Mouse (Mus musculus): Measurements from ENCODE around the gene B230118H07Rik. TPM values are rescaled to one million over a fixed set of nuclear protein-coding genes. Genes with fewer than 3 reads are reported as not detected.

The B230118H07Rik gene
- polyA plus RNA-seq, 1 experiment: 164 TPM

- H3K27ac ChIP-seq (replicated peaks; ENCODE audit: low read depth, low read length): no peak overlapping the region
- no peak overlapping the region for H3K4me3 ChIP-seq (ENCODE audit: insufficient read depth, low read depth, low read length)
- H3K4me1 ChIP-seq (ENCODE audit: control insufficient read depth, insufficient read depth, insufficient read length, low read length): no peaks in the 10 kb centered on the region
Observed at GRCm38 (mm10) chr2:101580428-101580827, 68.9 kb downstream of the B230118H07Rik start.

GRCm38 (mm10) chr2:101580027-101580426, 69.3 kb downstream of the B230118H07Rik start:
- no peaks in the 10 kb centered on the region for H3K4me1 ChIP-seq (ENCODE audit: control insufficient read depth, insufficient read depth, insufficient read length, low read length)
- no peak overlapping the region for H3K27ac ChIP-seq (replicated peaks; ENCODE audit: low read depth, low read length)
- H3K4me3 ChIP-seq (ENCODE audit: insufficient read depth, low read depth, low read length): no peak overlapping the region

- no peak overlapping the region for H3K4me3 ChIP-seq (ENCODE audit: insufficient read depth, low read depth, low read length)
- H3K4me1 ChIP-seq (ENCODE audit: control insufficient read depth, insufficient read depth, insufficient read length, low read length): no peaks in the 10 kb centered on the region
- no peak overlapping the region for H3K27ac ChIP-seq (replicated peaks; ENCODE audit: low read depth, low read length)
Observed at GRCm38 (mm10) chr2:101577243-101577642, 72.1 kb downstream of the B230118H07Rik start.

- H3K4me3 ChIP-seq (ENCODE audit: insufficient read depth, low read depth, low read length): no peak overlapping the region
- no peak overlapping the region for H3K27ac ChIP-seq (replicated peaks; ENCODE audit: low read depth, low read length)
- H3K4me1 ChIP-seq (ENCODE audit: control insufficient read depth, insufficient read depth, insufficient read length, low read length): no peaks in the 10 kb centered on the region
Observed at GRCm38 (mm10) chr2:101569230-101569629, 80.1 kb downstream of the B230118H07Rik start.

GRCm38 (mm10) chr2:101567490-101567889, 81.8 kb downstream of the B230118H07Rik start:
- Histone ChIP-seq H3K27ac (replicated peaks; ENCODE audit: low read depth, low read length) (no peak overlapping the region), H3K4me1 (ENCODE audit: control insufficient read depth, insufficient read depth, insufficient read length, low read length) (no peaks in the 10 kb centered on the region), H3K4me3 (ENCODE audit: insufficient read depth, low read depth, low read length) (no peak overlapping the region)

GRCm38 (mm10) chr2:101563776-101564175, 85.6 kb downstream of the B230118H07Rik start:
- H3K27ac ChIP-seq (replicated peaks; ENCODE audit: low read depth, low read length): no peak overlapping the region
- H3K4me1 ChIP-seq (ENCODE audit: control insufficient read depth, insufficient read depth, insufficient read length, low read length): no peaks in the 10 kb centered on the region

GRCm38 (mm10) chr2:101563206-101563605, 86.1 kb downstream of the B230118H07Rik start:
- Histone ChIP-seq H3K27ac (replicated peaks; ENCODE audit: low read depth, low read length) (no peak overlapping the region), H3K4me1 (ENCODE audit: control insufficient read depth, insufficient read depth, insufficient read length, low read length) (no peaks in the 10 kb centered on the region), H3K4me3 (ENCODE audit: insufficient read depth, low read depth, low read length) (no peak overlapping the region)

More at GRCm38 (mm10) chr2:101563776-101564175, 85.6 kb downstream of the B230118H07Rik start:
- no peak overlapping the region for H3K4me3 ChIP-seq (ENCODE audit: insufficient read depth, low read depth, low read length)

- H3K27ac ChIP-seq (replicated peaks; ENCODE audit: low read depth, low read length): no peak overlapping the region
- no peak overlapping the region for H3K4me3 ChIP-seq (ENCODE audit: insufficient read depth, low read depth, low read length)
- no peaks in the 10 kb centered on the region for H3K4me1 ChIP-seq (ENCODE audit: control insufficient read depth, insufficient read depth, insufficient read length, low read length)
Observed at GRCm38 (mm10) chr2:101559431-101559830, 89.9 kb downstream of the B230118H07Rik start.

GRCm38 (mm10) chr2:101555886-101556285, 93.4 kb downstream of the B230118H07Rik start:
- H3K4me1 ChIP-seq (ENCODE audit: control insufficient read depth, insufficient read depth, insufficient read length, low read length): no peaks in the 10 kb centered on the region
- H3K4me3 ChIP-seq (ENCODE audit: insufficient read depth, low read depth, low read length): no peak overlapping the region
- H3K27ac ChIP-seq (replicated peaks; ENCODE audit: low read depth, low read length): no peak overlapping the region

GRCm38 (mm10) chr2:101553851-101554250, 95.5 kb downstream of the B230118H07Rik start:
- Histone ChIP-seq H3K4me3 (ENCODE audit: insufficient read depth, low read depth, low read length) (no peak overlapping the region), H3K4me1 (ENCODE audit: control insufficient read depth, insufficient read depth, insufficient read length, low read length) (no peaks in the 10 kb centered on the region), H3K27ac (replicated peaks; ENCODE audit: low read depth, low read length) (no peak overlapping the region)

- H3K27ac ChIP-seq (replicated peaks; ENCODE audit: low read depth, low read length): no peak overlapping the region
- no peak overlapping the region for H3K4me3 ChIP-seq (ENCODE audit: insufficient read depth, low read depth, low read length)
Observed at GRCm38 (mm10) chr2:101552301-101552700, 97.0 kb downstream of the B230118H07Rik start.

GRCm38 (mm10) chr2:101551026-101551719, 98.2 kb downstream of the B230118H07Rik start:
- Histone ChIP-seq H3K4me1 (ENCODE audit: control insufficient read depth, insufficient read depth, insufficient read length, low read length) (no peaks in the 10 kb centered on the region), H3K27ac (replicated peaks; ENCODE audit: low read depth, low read length) (no peak overlapping the region), H3K4me3 (ENCODE audit: insufficient read depth, low read depth, low read length) (no peak overlapping the region)

More at GRCm38 (mm10) chr2:101552301-101552700, 97.0 kb downstream of the B230118H07Rik start:
- H3K4me1 ChIP-seq (ENCODE audit: control insufficient read depth, insufficient read depth, insufficient read length, low read length): no peaks in the 10 kb centered on the region

- Histone ChIP-seq H3K4me3 (ENCODE audit: insufficient read depth, low read depth, low read length) (no peak overlapping the region), H3K4me1 (ENCODE audit: control insufficient read depth, insufficient read depth, insufficient read length, low read length) (no peaks in the 10 kb centered on the region), H3K27ac (replicated peaks; ENCODE audit: low read depth, low read length) (no peak overlapping the region)
Observed at GRCm38 (mm10) chr2:101550176-101550575, 99.2 kb downstream of the B230118H07Rik start.

GRCm38 (mm10) chr2:101548866-101549265, 100.5 kb downstream of the B230118H07Rik start:
- Histone ChIP-seq H3K27ac (replicated peaks; ENCODE audit: low read depth, low read length) (no peak overlapping the region), H3K4me3 (ENCODE audit: insufficient read depth, low read depth, low read length) (no peak overlapping the region), H3K4me1 (ENCODE audit: control insufficient read depth, insufficient read depth, insufficient read length, low read length) (no peaks in the 10 kb centered on the region)

- no peaks in the 10 kb centered on the region for H3K4me1 ChIP-seq (ENCODE audit: control insufficient read depth, insufficient read depth, insufficient read length, low read length)
- H3K27ac ChIP-seq (replicated peaks; ENCODE audit: low read depth, low read length): no peak overlapping the region
- no peak overlapping the region for H3K4me3 ChIP-seq (ENCODE audit: insufficient read depth, low read depth, low read length)
Observed at GRCm38 (mm10) chr2:101545593-101545992, 103.7 kb downstream of the B230118H07Rik start.

- Histone ChIP-seq H3K4me1 (ENCODE audit: control insufficient read depth, insufficient read depth, insufficient read length, low read length) (no peaks in the 10 kb centered on the region), H3K4me3 (ENCODE audit: insufficient read depth, low read depth, low read length) (no peak overlapping the region), H3K27ac (replicated peaks; ENCODE audit: low read depth, low read length) (no peak overlapping the region)
Observed at GRCm38 (mm10) chr2:101543704-101544417, 105.5 kb downstream of the B230118H07Rik start.

All from brown adipose tissue, adult 24 weeks (tissue).